Mouse (Mus musculus) ES-CJ7 (cell line): ENCODE data around the gene F2r.

ENCODE experiments used
- DNase-seq: peaks from one replicate; pipeline ENCODE4 v3.0.0; 2011; ENCODE audit warnings: low read depth, low spot score

The F2r gene

DNA sequence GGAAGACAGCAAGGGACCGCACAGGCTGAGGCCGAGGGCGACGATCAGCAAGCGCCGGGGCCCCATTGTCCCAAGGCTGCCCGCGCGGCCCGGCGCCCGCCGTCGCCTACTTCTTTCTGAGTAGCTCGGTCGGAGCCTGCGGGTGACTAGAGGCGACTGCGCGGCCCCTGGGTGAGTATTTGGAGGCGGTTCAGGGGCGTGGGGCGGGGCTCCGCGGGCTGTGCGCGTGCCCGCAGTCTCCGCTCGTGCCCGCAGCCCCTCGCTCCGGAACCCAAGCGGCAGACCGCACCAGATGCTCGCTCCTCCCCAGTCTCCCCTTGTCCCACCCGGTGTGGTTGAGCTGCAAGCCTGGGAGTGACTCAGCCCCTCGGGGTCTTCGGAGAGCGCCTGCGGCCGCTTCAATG, at the start of gene F2r:
Gene F2r, minus strand, starts transcription at position 179 of the 404 bp plus-strand sequence.
- peak; percentile 85 for DNase-seq

DNA sequence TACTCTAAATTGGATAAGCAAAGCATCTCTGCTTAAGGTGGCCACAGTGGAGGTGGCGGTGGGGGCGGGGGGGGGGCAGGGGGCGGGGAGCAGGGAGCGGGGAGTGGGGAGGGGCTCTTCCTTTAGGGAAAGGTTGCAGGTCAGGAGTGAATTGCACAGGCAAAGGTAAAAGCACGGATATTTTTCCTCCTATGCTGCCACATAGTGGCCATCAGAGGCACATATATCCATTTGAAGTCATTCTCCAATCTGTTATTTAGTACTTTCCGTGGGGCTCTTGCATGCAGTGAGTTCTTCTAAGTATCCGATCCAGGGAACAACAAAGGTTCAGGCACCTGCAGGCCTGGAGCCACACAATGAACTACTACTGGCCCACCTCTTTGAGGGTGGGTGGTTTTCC, 49.0 kb upstream of the F2r start:
- peak; percentile 73 for DNase-seq

DNA sequence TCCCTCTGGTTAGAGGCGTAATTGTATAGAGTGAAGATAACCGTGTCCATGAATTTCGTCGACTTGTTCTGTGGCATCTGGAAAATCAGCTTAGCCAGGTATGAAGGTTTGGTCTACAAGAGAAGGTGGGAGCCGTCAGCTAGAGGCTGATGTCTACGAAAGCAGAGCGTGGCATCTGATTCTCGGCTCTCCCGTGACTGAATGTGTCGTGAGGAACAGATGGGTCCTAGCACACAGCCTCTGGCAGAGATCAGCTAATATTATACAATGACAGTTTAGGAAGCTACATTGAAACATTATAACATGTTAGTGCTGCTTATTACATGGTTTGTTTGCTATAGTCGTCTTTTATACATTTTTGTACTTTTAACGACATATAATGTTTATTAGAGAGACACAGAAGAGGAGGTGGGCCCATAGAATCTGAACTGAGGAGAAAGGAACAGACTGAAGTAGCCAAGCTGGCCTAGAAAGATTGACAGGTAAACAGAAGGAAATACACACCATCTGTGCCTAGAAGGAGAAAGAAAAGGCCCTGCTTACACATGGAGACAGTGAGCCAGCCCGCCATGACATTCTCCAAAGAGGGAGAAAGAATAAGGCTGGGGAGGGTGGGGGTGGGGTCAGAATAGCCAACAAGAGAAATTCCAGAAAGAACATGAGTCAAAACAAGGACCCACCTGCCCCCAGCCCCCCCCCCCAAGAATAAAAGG, 47.5 kb upstream of the F2r start:
- DNase-seq = no peak

DNA sequence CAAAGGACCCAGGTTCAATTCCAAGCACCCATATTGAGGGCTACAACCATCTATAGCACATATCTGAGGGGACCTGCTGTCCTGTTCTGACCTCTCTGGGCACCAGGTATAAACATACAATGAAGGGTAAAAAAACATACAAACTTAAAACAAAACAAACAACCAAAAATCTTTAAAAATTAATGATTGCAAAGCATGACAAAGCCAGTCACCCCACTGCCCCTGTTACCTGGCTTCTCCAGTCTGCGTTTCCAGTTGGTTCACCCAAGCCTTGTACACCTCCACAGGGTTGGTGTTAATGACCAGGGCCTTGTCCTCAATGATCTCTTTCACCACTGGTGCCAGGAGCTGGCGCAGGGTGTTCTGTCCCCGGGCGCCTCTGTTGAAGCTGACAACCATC, 45.5 kb upstream of the F2r start:
- no peak for DNase-seq

DNA sequence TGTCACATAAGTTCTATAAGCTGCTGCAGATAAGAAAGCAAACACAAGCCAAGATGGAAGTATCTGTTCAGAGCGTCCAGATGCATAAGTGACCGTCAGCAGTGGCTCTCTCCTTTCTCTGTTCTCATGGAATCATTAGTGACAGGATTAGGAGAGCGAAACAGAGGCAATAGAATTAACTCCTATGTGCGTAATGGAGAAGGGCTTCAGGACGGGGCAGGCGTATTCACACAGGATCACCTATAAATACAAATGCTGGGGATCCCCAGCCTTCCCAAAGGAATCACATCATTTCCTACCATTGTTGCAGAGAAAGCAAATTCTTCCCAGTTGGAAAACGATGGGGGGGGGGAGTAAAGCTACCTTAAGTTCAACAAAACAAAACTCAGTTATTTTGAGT, 41.1 kb upstream of the F2r start:
- no peak for DNase-seq

DNA sequence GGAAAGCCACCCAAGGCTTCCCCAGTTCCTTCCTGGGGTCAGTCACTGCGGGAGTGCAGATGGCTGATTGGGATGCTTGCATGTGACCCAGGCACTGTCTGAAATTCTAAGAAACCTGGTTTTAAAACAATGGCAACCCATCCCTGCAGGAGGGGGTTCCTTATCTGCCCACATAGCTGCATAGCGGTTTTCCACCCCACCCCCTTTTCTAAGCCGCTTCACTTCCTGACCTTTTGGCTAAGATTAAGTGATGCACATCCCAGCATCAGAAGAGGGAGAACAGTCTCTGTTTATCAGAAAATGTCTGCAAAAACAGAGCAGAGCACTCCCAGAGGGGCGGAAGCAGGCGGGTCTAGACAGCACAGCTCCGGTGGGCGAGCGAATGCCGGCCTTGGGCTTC, 38.9 kb upstream of the F2r start:
- peak; percentile 87 for DNase-seq

DNA sequence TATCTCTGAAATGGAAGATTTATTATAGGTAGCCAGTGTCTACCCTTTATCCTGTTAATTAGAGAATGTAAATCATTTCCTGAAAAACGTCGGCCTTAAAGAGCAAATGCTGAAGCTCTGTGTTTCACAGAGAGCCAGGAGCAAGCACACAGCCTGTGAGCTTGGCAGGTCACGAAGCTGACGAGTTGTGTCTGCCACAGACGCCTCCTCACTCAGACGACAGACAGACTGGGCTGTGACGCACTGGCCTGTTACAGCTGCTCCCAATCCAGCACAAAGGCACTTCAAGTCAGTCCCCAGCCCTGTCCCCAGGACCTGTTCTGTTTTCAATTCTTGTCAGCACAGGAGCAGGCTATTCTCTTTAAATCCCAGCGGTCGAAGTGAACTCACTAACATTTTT, 37.0 kb upstream of the F2r start:
- peak; percentile 14 for DNase-seq

DNA sequence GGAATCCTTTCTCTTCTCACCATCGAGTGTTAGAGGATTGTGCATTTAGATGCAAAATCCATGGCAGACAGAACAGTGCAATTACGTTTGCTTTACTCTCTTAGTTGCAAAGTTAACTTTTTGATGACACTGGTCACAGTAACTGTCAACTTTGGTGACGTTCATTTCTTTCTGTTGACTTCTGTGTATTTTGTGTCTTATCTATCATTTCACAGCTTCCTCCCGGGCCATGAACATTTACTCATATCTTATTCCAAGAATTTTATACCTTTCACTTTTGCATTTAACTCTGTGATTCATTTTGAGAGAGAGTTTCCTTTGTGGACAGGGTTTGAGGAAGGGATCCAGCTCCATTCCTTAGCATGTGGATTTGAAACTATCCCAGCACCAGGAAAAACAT, 35.4 kb upstream of the F2r start:
- no peak for DNase-seq

DNA sequence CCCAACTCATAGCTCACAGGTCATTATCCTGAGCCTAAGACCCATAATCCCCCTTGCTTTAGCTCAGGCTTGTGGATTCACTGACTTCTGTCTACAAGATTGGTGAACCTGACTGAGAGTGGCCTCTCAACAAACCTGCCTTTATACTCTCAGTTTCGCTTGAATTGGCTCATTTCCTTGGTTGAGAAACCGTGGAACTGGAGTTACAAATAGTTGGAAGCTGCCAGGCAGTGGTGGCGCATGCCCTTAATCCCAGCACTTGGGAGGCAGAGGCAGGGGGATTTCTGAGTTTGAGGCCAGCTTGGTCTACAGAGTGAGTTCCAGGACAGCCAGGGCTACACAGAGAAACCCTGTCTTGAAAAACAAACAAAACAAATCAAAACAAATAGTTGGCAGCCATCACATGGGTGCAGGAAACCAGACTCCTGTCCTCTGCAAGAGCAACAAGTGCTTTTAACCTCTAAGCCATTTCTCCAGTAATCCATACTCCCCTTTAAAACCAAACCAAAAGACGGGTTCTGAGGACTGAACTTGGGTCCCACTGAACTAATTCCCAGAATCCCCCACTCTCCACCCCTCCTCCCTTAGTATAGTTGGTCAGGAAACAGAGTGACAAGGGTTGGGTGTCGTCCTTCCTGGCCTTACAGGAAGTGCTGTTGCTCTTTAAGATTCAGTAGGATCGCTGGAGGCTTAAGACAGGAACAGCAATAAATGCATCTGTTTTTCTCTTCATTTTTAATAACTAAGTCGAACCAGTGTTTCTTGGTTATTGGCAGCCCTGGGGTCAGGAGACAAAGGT, 33.8 kb upstream of the F2r start:
- no peak for DNase-seq

DNA sequence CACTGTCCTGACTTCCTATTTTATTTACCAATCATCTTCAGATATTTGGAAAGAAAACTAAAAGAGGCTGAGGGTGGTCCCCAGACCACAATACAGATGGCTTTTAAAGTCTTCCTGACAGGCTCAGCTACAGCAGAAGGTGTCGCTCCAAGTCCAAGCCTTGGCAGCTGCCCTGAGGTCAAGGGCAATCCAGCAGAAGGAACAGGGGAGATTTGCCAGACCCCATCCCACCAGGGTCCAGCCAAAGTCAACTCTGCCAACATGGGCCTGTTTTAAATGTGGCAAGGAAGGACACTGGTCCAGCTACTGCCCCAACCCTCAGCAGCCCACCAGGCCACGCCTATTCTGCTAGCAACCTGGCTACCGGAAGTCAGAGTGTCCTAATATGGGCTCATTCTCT, 31.7 kb upstream of the F2r start:
- no peak for DNase-seq

DNA sequence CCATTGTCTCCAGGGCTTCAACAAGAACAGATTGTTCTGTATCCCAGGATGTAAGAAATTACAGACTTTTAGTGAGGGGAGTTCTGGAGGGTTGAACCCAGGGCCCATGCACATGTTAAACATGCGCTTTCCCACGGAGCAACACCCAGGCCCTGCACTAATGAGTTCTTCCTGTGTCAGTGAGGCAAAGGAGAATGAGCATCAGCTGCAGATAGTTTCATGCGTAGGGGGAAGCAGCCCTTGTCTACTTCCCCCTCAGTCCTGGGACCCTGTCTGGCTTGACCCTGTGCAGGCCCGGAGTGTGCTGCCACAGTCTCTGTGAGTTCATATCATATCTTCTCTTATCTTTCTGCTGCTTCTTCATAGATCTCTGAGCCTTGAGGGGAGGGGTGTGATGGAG, 29.0 kb upstream of the F2r start:
- DNase-seq = no peak

DNA sequence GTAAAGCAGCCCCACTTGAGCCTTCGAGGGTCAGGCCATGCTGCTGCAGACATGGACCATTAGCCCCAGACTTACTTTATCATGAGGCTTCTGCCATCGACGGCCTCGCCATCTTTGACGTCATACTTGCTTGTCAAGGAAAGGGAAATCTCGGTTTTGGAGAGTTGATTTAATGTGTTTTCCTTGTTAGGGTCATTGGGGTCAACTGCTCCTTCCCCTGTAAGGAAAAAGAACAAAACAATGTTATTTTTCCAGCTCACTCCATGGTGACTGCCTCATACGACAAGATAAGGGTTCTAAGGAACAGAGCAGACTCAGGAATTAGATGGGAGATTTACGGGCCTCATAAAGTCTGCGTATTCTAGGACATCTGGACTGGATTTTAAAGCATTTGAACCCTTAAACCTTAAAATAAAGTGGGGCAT, 28.4 kb upstream of the F2r start:
- no peak for DNase-seq

DNA sequence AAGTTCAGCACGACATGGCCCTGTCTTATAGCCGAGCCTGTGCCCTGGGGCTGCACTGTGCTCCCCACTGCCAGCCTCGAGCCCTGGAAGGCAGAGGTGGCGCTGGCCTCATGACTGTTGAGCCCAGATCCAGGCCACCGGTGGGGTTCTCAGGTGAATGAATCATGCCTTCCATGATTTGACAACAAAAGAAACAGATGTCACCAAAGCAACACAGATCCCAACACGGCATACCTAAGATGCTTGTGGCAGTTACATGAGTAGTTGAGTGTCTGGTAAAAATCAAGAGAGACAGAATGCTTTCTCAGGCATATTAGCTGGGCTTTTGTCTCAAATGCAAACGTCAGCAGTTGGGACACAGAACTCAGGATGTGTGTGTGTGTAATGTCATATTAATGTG, 25.5 kb upstream of the F2r start:
- DNase-seq = no peak

DNA sequence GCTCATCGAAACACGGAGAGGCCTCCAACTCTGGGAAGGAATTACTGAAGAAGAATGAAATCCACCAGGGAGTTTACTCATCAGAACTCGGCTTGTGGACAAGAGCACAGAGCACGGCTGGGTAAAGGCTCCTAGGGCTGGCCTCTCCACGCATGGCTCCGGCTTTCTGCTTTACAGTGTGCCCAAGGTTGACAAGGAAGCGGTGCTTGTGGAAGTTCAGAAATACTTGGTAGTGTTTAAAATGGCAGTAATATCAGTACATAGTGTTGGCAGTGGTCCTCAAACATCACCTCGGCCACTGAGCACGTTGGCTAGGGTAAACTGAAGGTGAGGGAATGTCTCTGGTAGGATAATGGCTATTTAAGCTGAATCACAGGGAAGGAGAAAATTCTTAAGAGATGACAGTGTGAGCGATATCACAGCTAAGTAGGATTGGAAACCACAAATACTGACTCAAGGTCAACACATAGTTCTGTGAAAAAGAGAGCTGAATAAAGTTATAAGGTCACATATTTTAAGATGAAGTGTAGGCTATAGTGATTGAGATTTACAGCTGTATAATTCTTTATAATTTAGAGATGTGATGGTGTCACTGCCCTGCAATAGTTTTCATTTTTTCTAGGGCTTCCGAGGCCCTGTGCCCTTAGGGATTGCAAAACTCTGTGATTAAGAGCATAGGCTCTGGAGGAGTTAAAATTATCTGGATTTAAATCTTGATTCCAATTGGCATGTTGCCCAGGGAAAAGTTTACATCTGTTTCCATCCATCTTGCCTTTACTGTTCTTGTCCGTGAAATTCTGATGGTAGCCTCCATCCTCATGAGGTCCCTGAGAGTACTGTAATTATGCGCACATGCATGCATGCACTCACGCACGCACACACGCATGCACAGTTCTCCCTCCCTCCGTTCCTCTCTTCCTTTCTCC, 23.0 kb upstream of the F2r start:
- DNase-seq = no peak

DNA sequence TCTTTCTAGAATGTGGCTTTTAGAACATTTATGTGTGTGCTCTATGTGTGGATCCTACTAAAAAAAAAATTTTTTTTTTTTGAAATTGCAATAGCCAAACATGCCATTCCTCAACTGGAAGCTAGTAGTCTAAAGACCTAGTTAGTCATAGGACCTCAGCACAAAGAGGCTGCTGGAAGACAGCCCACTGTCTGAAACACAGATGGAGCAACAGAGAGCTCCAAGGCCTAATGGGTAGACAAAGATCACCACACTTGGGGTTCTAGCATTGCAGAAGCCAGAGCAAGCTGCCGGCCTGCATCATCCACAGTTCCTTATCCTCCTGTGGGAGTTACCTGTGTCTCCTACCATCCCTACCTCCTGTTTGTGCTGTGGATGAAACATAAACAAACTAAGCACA, 22.1 kb upstream of the F2r start:
- no peak for DNase-seq

DNA sequence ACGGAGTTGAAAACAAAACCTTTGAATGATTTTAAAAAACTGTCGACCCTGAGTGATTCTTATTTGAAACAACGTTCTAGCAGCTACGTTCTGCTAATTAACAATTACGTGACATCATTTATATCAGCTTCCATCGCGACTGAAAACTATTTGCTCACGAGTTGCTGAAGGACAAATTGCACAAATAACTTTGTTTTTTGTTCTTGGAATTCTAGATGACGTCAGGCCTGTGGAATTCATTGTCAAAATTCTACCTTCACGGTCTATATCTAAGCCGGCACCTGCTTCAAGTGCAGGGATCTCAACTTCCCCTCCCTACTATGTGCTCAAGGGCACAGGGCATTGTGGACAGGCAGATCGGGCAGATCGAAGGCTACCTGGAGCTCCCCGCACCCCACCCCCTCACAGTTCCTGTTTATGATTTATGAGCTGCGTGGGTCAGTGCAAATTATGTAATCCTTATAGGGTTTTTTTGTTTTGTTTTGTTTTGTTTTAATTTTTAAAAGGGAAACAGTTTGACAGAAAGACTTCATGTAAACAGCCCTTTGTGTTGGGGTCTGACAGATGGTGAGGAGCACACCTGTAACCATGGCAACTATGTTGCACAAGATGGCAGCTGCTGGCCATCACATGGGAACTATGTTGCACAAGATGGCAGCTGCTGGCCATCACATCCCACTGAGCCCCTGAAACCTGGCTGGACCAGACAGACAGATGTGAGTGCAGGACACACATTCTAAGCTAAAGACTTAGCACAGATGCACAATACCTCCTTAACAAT, 21.2 kb upstream of the F2r start:
- DNase-seq = no peak

DNA sequence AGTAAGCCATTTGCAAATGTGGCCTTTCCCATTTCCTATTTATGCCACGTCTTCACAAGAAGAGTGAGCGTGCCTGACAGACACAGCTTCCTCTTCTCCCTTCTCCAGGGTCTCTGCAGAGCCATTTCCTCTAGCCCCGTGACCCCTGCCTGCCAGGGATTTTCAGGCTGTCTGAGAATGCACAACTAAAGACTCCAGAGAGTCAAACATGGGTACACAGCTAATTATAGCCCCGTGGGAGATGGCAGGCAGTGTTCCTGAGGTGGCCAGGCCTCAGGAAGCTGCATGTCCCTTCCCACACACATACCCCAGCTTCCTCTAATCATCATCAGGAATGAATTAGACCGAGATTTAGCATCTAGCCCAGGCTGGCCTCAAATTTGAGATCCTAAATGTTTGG, 20.6 kb upstream of the F2r start:
- no peak for DNase-seq

DNA sequence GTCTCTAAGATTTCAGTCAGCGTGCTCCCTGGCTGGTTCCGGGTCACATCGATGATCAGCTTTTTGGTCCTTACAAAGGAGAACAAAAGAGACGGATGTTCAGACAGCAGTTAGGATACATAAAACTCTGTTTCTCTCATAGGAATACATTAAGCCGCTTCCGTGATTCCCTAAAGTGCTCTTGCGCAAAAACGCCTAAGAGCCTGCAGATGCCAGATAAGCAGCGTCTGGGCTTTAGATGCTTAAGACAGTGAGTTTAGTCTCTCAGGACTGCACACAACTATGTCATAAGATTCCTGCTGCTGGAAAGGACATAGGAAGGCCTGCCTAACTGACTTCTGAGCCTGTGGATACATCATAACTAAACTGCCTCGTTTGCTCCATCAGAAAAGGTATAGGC, 19.4 kb upstream of the F2r start:
- no peak for DNase-seq

DNA sequence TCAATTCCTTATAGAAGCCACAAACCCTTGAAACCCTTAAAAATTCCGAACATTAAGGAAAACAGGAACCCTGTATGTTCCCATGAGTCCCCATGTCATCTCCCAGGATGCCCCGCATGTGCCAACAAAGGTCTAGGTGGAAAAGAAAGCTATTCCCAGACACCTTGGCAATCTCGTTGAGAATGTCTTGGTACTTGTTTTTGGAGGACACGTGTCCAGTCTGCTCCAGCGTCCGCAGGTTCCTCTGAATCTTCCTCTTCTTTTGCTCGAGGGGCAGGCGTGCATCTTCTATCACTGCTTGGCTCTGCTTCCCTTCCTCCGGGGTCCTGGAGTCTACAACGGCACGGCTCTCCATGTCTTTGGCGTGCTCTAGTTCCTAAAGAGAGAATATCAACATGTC, 17.0 kb upstream of the F2r start:
- no peak for DNase-seq

DNA sequence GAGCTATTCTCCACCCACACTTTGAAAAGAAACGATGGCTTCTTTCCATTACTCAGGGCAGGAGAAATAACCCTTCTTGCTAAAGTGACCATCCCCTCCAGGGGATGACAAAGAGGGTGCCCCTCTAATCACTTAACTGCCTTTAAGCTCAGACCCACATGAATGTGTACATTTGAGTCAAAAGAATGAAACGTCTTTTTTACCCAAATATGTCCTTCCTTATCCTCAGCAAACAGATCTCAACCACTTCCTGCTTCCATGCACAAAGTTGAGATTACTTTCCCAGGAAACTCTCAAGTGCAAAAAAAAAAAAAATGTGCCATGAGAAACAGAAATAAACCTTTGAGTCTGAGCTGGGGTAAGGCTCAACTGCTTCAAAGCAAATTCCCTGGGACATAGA, 16.2 kb upstream of the F2r start:
- DNase-seq = no peak

DNA sequence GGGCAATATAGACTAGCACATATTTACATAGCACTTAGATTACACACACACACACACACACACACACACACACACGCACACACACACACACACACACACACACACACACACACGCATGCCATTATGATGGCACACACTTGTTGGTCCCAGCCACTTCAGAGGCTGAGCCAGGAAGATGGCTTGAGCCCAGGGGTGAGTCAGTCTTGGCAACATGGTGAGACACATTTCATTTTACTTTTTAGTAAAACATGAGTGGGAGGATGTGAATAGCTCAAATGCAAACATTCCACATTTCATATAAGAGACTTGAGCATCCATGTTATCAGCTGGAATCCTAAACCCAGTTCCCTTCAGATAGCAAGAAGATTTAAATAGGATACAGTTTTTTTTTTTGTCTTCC, 15.1 kb upstream of the F2r start:
- DNase-seq = no peak

DNA sequence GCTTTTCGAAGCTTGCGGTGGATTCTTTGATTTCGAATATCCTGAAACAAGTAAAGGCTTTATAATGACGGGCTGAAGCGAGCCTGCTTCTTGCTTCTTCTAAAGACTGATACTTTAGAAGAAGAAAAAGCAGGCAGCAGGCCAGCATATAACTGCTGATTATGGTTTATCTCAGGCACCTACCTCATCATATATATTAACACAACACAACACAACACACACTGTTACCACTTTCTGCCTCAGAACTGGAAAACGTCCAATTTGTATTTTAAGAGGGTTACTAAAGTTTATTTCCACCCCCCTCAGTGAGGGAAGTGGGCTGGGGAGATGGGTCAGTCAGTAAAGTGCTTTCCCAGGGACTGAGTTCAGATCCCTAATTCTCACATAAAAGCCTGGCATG, 13.9 kb upstream of the F2r start:
- no peak for DNase-seq
